Mouse (Mus musculus) lung, postnatal 0 days (tissue): ENCODE data around the gene Rpl28. TPM values are rescaled to one million over a fixed set of nuclear protein-coding genes. Genes with fewer than 3 reads are reported as not detected.

Experiments
- ATAC-seq: fragments of 200-750 bp; cut with Nextera tagmentation; 2 replicates; pipeline ENCODE4 v1.8.0; 2017; ENCODE audit warnings: moderate library complexity
- DNase-seq: peaks from one replicate; pipeline ENCODE4 v3.0.0-alpha.2; 2016; ENCODE audit warnings: low spot score
- H3K27ac ChIP-seq: fragments of 300-500 bp; sonication (generic); 2 replicates; pipeline ENCODE4 v1.5.1; 2014; ENCODE audit warnings: antibody characterized with exemption, mild to moderate bottlenecking, low read length, mixed read lengths
- H3K27me3 ChIP-seq: fragments of 300-500 bp; sonication (generic); replicated peaks from 2 replicates; pipeline ENCODE4 v1.6.1; 2014; ENCODE audit warnings: low read length, mixed read lengths; ENCODE audit not compliant: insufficient read depth
- H3K36me3 ChIP-seq: fragments of 300-500 bp; sonication (generic); 2 replicates; pipeline ENCODE4 v1.6.1; 2014; ENCODE audit warnings: low read length, mixed read lengths; ENCODE audit not compliant: insufficient read depth
- H3K4me1 ChIP-seq: fragments of 300-500 bp; sonication (generic); 2 replicates; pipeline ENCODE4 v1.6.1; 2014; ENCODE audit warnings: antibody characterized with exemption, low read depth, low read length, mixed read lengths; ENCODE audit not compliant: insufficient read depth
- H3K4me2 ChIP-seq: fragments of 300-500 bp; sonication (generic); replicated peaks from 2 replicates; pipeline ENCODE4 v1.6.1; 2014; ENCODE audit warnings: low read depth, mild to moderate bottlenecking, low read length, moderate library complexity, mixed read lengths
- H3K4me3 ChIP-seq: fragments of 300-500 bp; sonication (generic); 2 replicates; pipeline ENCODE4 v1.5.1; 2014; ENCODE audit warnings: low read depth, low read length
- H3K9ac ChIP-seq: fragments of 300-500 bp; sonication (generic); replicated peaks from 2 replicates; pipeline ENCODE4 v1.6.1; 2014; ENCODE audit warnings: low read depth, mild to moderate bottlenecking
- H3K9me3 ChIP-seq: fragments of 300-500 bp; sonication (generic); 2 replicates; pipeline ENCODE4 v1.6.1; 2016; ENCODE audit warnings: low read length, mixed read lengths
- CTCF ChIP-seq: IDR thresholded peaks from 2 replicates; pipeline ENCODE4 v1.5.1; 2016; ENCODE audit warnings: antibody characterized with exemption, mild to moderate bottlenecking
- EP300 ChIP-seq: IDR thresholded peaks from 2 replicates; pipeline ENCODE4 v1.6.1; 2016; ENCODE audit warnings: antibody characterized with exemption, mild to moderate bottlenecking, control low read depth
- WGBS: fragments of 180-500 bp; shearing (Covaris S2); extraction: QIAGEN DNeasy Blood & Tissue Kit; methylation state at CpG from one replicate; pipeline ENCODE4 v1.1.7; 2014; 5-methylcytosine and 5-hydroxymethylcytosine counted together
- polyA plus RNA-seq: library from polyadenylated mRNA; unstranded; fragments of >200 nt; fragmentation: Nextera tagmentation; extraction: Ambion mirVana; gene quantifications from 2 replicates; pipeline ENCODE4 v1.2.1, GENCODE M21; 2015

The Rpl28 gene
- polyA plus RNA-seq, 1 experiment from 2014 or later = 294 TPM

DNA sequence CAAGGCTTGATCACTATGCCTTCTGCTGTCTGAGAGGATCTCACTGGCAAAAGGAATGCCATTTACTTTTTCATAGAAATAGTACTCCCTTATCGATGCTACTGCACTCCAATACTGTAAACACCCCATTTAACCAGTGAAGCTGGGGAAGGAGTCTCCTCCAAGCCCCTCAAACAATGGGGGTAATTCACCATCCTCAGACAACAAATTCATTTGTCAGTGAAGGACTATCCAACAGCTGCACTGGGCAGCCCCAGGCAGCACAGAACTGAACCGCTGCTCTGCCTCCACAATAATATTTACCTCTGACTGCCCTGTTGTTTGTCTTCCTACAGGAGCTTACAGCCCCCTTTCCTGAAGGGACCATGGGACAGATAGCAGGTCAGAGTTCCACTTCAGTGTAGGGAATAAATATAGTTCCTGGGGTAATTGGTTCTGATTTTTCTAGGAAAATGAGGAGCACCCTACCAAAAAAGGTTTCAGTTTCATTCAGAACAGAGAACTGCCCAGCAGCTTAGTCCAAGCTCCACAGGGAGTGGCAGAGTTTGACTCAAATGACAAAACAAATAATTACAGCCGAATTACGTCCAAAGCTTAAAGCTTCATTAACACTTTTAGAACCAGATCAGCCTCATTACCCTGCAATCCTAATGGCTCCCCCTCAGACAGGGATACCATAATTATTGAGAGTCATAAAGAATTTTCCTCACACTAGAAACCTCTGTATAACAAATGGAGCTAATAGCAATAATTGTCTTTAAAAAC is 27.5 kb upstream of the Rpl28 start:
- H3K4me3 ChIP-seq = no peak overlapping the region
- WGBS = 15% methylated on average over 4 of the region's 4 CpGs
- H3K9me3 ChIP-seq = no peaks in the 10 kb centered on the region
- ATAC-seq (no peak), DNase-seq (no peak)
- no peak overlapping the region for H3K9ac ChIP-seq
- no peaks in the 10 kb centered on the region for H3K4me1 ChIP-seq
- H3K36me3 ChIP-seq = no peaks in the 10 kb centered on the region
- H3K27me3 ChIP-seq = no peaks in the 10 kb centered on the region
- no peak overlapping the region for H3K4me2 ChIP-seq
- TF ChIP-seq EP300 (no peak), CTCF (no peak)
- no peak overlapping the region for H3K27ac ChIP-seq

DNA sequence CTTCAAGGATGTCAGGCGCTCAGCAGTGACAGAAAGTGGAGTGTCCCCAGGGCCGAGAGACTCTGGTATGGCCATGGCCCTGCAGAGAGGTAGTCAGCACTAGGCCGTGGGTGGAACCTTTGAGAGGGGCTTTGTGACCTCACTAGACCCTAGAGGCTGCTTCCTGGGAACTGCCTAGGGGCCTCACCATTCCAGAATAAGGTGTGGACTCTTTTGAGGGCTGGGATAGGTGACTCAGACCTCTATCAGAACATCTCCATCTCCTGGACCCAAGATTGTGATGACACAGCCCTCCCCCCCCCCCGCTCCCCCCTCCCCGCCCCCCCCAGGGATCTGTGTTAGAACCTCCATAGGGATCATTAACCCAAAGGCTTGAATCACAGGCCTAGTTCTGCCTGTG is 21.5 kb upstream of the Rpl28 start, which contains the start of gene Fam71e2:
Gene Fam71e2, minus strand, starts transcription at position 101 of the 400 bp plus-strand sequence.
- Histone ChIP-seq H3K9ac (no peak within 1 kb of the TSS), H3K4me2 (no peak within 1 kb of the TSS), H3K9me3 (no peaks in the 10 kb centered on the region), H3K4me3 (no peak within 1 kb of the TSS), H3K36me3 (no peaks in the 10 kb centered on the region), H3K27ac (no peak within 1 kb of the TSS), H3K27me3 (peaks cover under 1% of the 10 kb centered on the region; the same call in 1 of the 2 replicates), H3K4me1 (no peaks in the 10 kb centered on the region)
- DNase-seq (no peak), ATAC-seq (no peak)
- TF ChIP-seq CTCF (no peak), EP300 (no peak)
- WGBS = 75% methylated on average over 3 of the region's 5 CpGs

DNA sequence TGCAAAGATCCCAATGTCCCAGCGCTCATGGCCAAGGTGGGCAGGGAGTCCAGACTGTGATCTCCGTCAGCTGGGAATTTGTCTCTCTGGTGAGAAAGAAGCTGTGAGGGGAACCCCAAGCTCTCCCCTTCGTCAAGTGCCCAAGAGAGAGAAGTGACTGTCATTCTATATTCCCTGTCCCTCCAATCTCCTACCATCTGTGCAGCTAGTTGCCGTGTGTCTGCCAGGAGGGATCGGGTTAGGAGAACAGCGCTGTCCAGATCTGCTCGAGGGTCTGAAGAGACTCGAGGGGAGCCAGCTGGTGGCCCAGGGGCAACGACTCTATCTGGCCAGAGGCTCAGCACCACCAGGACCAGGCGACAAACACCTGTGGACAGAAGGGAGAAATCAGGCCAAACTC is 16.5 kb upstream of the Rpl28 start:
- 50% methylated on average over 10 of the region's 10 CpGs for WGBS
- ATAC-seq (no peak), DNase-seq (no peak)
- Histone ChIP-seq H3K4me2 (no peak overlapping the region), H3K27ac (no peak overlapping the region), H3K36me3 (no peaks in the 10 kb centered on the region), H3K9ac (no peak overlapping the region), H3K4me3 (no peak overlapping the region), H3K4me1 (0 out of 2 replicates have a peak, but pooled peaks cover under 1% of the 10 kb centered on the region), H3K27me3 (peaks cover 13% of the 10 kb centered on the region), H3K9me3 (no peaks in the 10 kb centered on the region)
- no peak for TF ChIP-seq EP300
- no peak for TF ChIP-seq CTCF

DNA sequence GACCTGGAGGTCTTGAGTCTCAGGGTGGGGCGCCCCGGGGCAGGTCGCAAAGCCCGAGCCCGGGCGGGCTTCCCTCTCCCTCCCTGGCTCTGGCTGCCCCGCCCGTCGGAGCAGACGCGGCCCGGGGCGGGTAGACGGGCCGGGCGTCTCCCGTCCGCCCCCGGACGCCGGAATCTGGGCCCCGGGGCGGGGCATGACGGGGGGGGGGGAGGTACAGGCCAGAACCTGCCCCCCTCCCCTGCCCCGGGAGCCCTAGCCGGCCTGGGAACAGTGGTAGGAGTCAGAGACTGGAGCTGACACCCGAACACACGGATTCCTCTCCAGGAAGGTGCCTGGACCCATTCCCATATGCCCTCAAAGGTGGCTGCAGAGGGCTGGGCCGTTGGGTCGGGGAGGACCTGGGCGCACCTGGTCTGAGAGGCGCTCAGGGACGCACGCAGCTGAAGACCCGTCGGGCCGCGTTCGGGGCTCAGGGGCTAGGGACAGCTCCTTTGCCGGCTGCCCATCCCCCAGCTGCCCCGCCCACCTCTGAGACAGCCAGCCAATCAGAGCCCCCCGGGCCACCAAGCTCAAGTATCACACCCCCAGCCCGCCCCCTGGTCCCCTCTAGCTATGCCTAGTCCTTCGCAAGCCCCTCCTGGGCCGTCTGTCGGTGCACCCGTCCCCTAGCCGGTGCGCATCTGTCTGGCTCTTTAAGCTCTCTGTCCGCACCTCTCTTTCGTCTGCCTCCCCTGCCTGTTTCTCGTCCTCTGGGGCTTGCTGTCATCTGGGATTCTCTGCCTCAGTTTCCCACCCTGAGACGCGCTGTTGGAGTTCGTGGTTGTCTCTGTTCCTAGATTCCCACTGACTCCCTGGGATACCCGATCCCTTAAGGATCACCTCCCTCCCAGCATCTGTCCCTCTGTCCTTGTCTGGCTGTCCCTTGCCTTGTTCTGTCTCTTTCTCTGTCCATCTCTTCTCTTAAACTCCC is 15.5 kb upstream of the Rpl28 start:
- Histone ChIP-seq H3K4me2 (peak overlapping the region; percentile 68), H3K9ac (0 out of 2 replicates have a peak overlapping the region, but pooled peaks have one; percentile 12), H3K27ac (no peak overlapping the region), H3K4me1 (0 out of 2 replicates have a peak, but pooled peaks cover 4% of the 10 kb centered on the region), H3K4me3 (peak overlapping the region; percentile 35), H3K9me3 (no peaks in the 10 kb centered on the region), H3K27me3 (peaks cover 13% of the 10 kb centered on the region), H3K36me3 (no peaks in the 10 kb centered on the region)
- WGBS = 1% methylated on average over 30 of the region's 56 CpGs
- TF ChIP-seq EP300 (no peak), CTCF (no peak)
- DNase-seq (no peak), ATAC-seq (peak; percentile 80)

DNA sequence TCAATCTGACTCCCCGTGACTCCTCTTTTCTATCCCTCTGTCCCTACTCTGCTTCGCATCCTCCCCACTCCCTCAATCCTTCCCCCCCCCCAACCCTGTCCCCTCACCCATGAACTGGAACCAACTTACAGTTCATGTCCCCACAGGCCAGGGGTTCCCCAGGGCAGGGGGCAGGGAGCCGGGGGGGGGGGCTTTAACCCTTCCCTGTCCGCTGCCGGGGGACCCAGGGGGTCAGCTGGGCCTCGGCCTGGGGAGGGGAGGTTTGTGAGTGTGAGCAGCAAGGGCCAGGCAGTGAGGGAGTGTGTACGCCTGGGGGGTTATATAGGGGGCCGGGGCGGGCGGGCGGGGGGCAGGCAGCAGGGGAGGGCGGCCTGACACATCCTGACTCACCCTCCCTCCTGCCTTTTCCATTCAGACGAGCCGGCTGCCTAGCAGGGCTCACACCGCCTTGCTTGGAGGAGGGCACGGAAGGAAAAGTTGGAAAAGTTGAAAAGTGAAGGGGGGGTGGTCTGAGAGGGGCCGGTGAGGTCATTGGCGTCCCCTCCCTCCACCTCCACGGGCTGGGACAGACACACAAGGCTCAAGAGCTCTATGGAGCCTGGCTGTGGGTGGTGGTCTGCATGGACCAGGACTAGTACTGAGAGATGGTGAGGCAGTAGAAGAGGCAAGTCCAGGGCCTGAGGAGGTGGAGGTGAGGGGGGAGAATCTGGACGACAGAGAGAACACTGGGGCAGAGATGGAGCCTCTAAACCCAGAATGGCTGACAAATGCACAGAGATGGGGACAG is 14.6 kb upstream of the Rpl28 start:
- Histone ChIP-seq H3K27ac (no peak overlapping the region), H3K27me3 (peaks cover 13% of the 10 kb centered on the region), H3K36me3 (no peaks in the 10 kb centered on the region), H3K4me3 (no peak overlapping the region), H3K9me3 (no peaks in the 10 kb centered on the region), H3K4me1 (0 out of 2 replicates have a peak, but pooled peaks cover 4% of the 10 kb centered on the region), H3K4me2 (no peak overlapping the region), H3K9ac (no peak overlapping the region)
- TF ChIP-seq EP300 = no peak
- TF ChIP-seq CTCF = no peak
- WGBS = 11% methylated on average over 17 of the region's 20 CpGs
- no peak for DNase-seq
- ATAC-seq = no peak
